ENCODE assay signal across 7 mouse cellular contexts in genomic region chrX:170021205-170021604, GRCm38 (mm10). TPM values are rescaled to one million over a fixed set of nuclear protein-coding genes. Genes with fewer than 3 reads are reported as not detected.
DNase-seq lines count a peak whose midpoint lies in the region; ATAC-seq and TF ChIP-seq lines count a peak whose summit lies in the region.
"Not testable (repeated sequence)": the region's sequence is repeated elsewhere in the genome, so short reads cannot be mapped to it uniquely, and the experiment has no call there.

No protein-coding gene starts in this region.

- H3K4me1 ChIP-seq in forebrain, embryonic 13.5 days; hindbrain, embryonic 11.5 days (replicated peaks; ENCODE audit: control insufficient read depth, insufficient read depth, low read length); limb, embryonic 11.5 days (ENCODE audit: control insufficient read depth, insufficient read depth, low read length); midbrain, postnatal 0 days (ENCODE audit: insufficient read depth, low read length); testis, adult 2 months (ENCODE audit: control insufficient read depth, insufficient read depth, low read length): not testable (repeated sequence)

- not testable (repeated sequence) for TF ChIP-seq CTCF in midbrain, postnatal 0 days (IDR thresholded peaks at IDR 0.05)
- 0 out of 2 replicates have a peak, but pooled peaks have one; percentile 12 for TF ChIP-seq CTCF in testis, adult 2 months (IDR thresholded peaks at IDR 0.05; ENCODE audit: control insufficient read depth, insufficient read depth, insufficient replicate concordance, low read depth, low read length)

- TF ChIP-seq POLR2A in testis, adult 2 months (IDR thresholded peaks at IDR 0.05; ENCODE audit: control insufficient read depth, low read depth, low read length), result not testable (repeated sequence)

- DNase-seq in R1 (ENCODE audit: low read depth, low spot score), result peak; percentile 96
- DNase-seq in cerebellum, adult 9-11 months, result peak; percentile 56
- peak; percentile 25 for DNase-seq in hindbrain, embryonic 11.5 days (ENCODE audit: low spot score)
- DNase-seq in limb, embryonic 11.5 days (ENCODE audit: low spot score), result peak; percentile 62
- peak; percentile 20 for DNase-seq in midbrain, postnatal 0 days (ENCODE audit: low spot score)

- not testable (repeated sequence) for H3K4me3 ChIP-seq in forebrain, embryonic 13.5 days; hindbrain, embryonic 11.5 days (ENCODE audit: low read depth, low read length); limb, embryonic 11.5 days (ENCODE audit: low read depth, low read length); midbrain, postnatal 0 days (ENCODE audit: low read depth, low read length); testis, adult 2 months (ENCODE audit: control insufficient read depth, low read depth, low read length)

- 75% methylated on average over 12 of the region's 12 CpGs for WGBS in forebrain, embryonic 13.5 days
- 78% methylated on average over 12 of the region's 12 CpGs for WGBS in hindbrain, embryonic 11.5 days
- 78% methylated on average over 12 of the region's 12 CpGs for WGBS in limb, embryonic 11.5 days
- WGBS in midbrain, postnatal 0 days, result 73% methylated on average over 12 of the region's 12 CpGs

- H3K9me3 ChIP-seq in forebrain, embryonic 13.5 days (replicated peaks), result peaks cover 42% of the 10 kb centered on the region
- peaks cover 14% of the 10 kb centered on the region for H3K9me3 ChIP-seq in hindbrain, embryonic 11.5 days (ENCODE audit: control insufficient read depth, low read length)
- peaks cover 21% of the 10 kb centered on the region for H3K9me3 ChIP-seq in limb, embryonic 11.5 days (ENCODE audit: control insufficient read depth, low read length)
- H3K9me3 ChIP-seq in midbrain, postnatal 0 days (ENCODE audit: low read length), result peaks cover 12% of the 10 kb centered on the region; the same call in 1 of the 2 replicates

- H3K9ac ChIP-seq in forebrain, embryonic 13.5 days; hindbrain, embryonic 11.5 days (ENCODE audit: low read depth, low read length); limb, embryonic 11.5 days (ENCODE audit: low read length); midbrain, postnatal 0 days (replicated peaks; ENCODE audit: low read length, poor library complexity, severe bottlenecking): not testable (repeated sequence)

- peaks cover 41% of the 10 kb centered on the region for H3K36me3 ChIP-seq in forebrain, embryonic 13.5 days (ENCODE audit: poor library complexity, severe bottlenecking)
- peaks cover 15% of the 10 kb centered on the region for H3K36me3 ChIP-seq in hindbrain, embryonic 11.5 days (ENCODE audit: control insufficient read depth, insufficient read depth, low read length)
- peaks cover 20% of the 10 kb centered on the region for H3K36me3 ChIP-seq in limb, embryonic 11.5 days (ENCODE audit: control insufficient read depth, insufficient read depth, low read length)
- not testable (repeated sequence) for H3K36me3 ChIP-seq in midbrain, postnatal 0 days (ENCODE audit: insufficient read depth, low read length); testis, adult 2 months (ENCODE audit: control insufficient read depth, insufficient read depth, low read length)

- H3K27ac ChIP-seq in forebrain, embryonic 13.5 days, result peak overlapping the region; percentile 1; the same call in 1 of the 2 replicates
- not testable (repeated sequence) for H3K27ac ChIP-seq in hindbrain, embryonic 11.5 days (ENCODE audit: low read depth, low read length); limb, embryonic 11.5 days (replicated peaks; ENCODE audit: low read depth, low read length); midbrain, postnatal 0 days (ENCODE audit: low read depth, low read length); testis, adult 2 months (ENCODE audit: control insufficient read depth, insufficient read depth, low read depth, low read length)

- not testable (repeated sequence) for ATAC-seq in forebrain, embryonic 13.5 days; hindbrain, embryonic 11.5 days (ENCODE audit: low FRiP score); limb, embryonic 11.5 days (ENCODE audit: insufficient number of reproducible peaks, low FRiP score, low TSS enrichment, low read depth); midbrain, postnatal 0 days (ENCODE audit: low FRiP score)

- not testable (repeated sequence) for H3K4me2 ChIP-seq in forebrain, embryonic 13.5 days; hindbrain, embryonic 11.5 days (replicated peaks; ENCODE audit: low read depth, low read length); limb, embryonic 11.5 days (ENCODE audit: low read depth, severe bottlenecking); midbrain, postnatal 0 days (ENCODE audit: low read depth, low read length, poor library complexity, severe bottlenecking)

- not testable (repeated sequence) for H3K27me3 ChIP-seq in forebrain, embryonic 13.5 days; hindbrain, embryonic 11.5 days (ENCODE audit: control insufficient read depth, insufficient read depth, low read length); limb, embryonic 11.5 days (ENCODE audit: control insufficient read depth, insufficient read depth, low read length); midbrain, postnatal 0 days (ENCODE audit: insufficient read depth, low read length); testis, adult 2 months (ENCODE audit: control insufficient read depth, insufficient read depth, low read length)

RNA-seq across cellular contexts. Expression of gene Gm21887, which starts 11.7 kb away (rescaled TPM):
- polyA plus RNA-seq in forebrain, embryonic 13.5 days (2015; fragmentation: Nextera tagmentation; extraction: Ambion mirVana), result 195 and 234 TPM in 2 replicates
- 174 and 175 TPM in 2 replicates for polyA plus RNA-seq in hindbrain, embryonic 11.5 days (2014; fragmentation: Nextera tagmentation; extraction: Ambion mirVana)
- 244 and 297 TPM in 2 replicates for polyA plus RNA-seq in limb, embryonic 11.5 days (2014; fragmentation: Nextera tagmentation; extraction: Ambion mirVana)
- total RNA-seq in midbrain, postnatal 0 days (2014; rRNA removed), result 34.6 and 51.3 TPM in 2 replicates
- 193 and 201 TPM in 2 replicates for polyA plus RNA-seq in midbrain, postnatal 0 days (2015; fragmentation: Nextera tagmentation; extraction: Ambion mirVana)
- polyA plus RNA-seq in testis, adult 2 months (2012; rRNA removed), result 44.3 and 111 TPM in 2 replicates

Comparison
In these comparisons a context has a peak if more than half of its experiments do, and no peak if none do; other contexts are left out.
1. DNase-seq: peak in every context shown above with its lines; median percentile 96 in R1; 62 in limb, embryonic 11.5 days; 56 in cerebellum, adult 9-11 months; 25 in hindbrain, embryonic 11.5 days; 20 in midbrain, postnatal 0 days.